Mouse (Mus musculus) R1 (cell line): Measurements from ENCODE around the gene Trim2.
A peak's percentile ranks its signal among the peaks of the same experiment; 100 is the strongest.

ENCODE experiments used
- DNase-seq: peaks from one replicate; pipeline ENCODE4 v3.0.0-alpha.2; 2018; ENCODE audit warnings: low read depth, low spot score

Trim2 gene

DNA sequence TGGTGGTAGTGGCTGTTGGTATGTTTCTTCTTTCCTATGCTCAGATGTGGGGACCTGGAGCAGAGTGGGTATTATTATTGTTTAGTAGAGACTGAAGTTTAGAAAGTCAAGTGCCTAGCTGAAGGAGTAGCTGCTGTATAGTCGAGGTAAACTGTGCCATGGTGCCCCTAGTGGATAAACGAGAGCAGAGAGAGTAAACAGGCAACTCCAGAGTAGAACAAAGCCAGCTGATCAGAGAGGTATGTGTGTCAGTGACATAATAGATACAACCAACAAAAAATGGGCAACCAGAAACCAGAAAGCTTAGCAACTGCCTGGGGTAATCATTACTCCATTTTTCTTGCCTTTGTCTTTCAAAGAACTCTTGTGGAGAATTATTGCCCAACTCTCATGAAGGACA is 81.7 kb downstream of the Trim2 start:
- peak; percentile 80 for DNase-seq

DNA sequence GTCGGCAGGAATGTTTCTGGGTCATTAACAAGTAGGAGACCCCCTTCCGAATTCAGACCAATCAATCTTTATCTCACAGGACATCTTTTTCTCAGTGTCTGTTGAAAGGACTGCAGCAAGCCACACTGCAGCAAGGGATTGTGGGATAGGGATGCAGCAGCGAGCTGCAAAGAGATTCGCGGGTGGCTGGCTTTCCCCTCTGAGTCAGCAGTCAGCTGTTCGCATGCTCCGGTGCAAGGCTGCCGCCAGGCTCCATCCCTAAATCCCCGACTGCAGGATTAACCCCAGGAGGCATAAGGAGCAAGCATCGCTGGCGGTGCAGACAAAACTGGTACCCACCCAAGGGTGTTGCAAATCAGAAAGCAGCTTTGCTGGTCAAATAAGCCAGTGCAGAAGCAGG is 85.9 kb downstream of the Trim2 start:
- peak; percentile 46 for DNase-seq

DNA sequence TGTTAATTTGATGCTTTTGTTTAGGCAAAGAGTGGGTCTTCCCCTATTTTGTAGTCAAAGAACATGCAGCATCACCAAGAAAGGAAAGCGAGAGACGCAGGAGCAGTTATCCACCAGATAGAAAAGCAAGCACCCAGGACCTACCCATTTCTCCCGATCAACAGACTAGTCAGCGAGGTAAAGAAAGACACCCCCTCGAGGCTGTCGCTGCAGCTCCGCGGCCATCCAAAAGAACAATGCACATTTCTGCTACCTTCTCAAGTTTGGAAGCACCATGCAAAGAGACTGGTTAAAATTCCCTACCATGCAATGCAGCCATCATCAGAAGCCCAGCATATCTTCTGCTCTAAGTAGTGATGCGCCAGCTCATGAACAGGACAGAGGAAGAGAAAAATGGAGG is 86.4 kb downstream of the Trim2 start:
- no peak for DNase-seq

DNA sequence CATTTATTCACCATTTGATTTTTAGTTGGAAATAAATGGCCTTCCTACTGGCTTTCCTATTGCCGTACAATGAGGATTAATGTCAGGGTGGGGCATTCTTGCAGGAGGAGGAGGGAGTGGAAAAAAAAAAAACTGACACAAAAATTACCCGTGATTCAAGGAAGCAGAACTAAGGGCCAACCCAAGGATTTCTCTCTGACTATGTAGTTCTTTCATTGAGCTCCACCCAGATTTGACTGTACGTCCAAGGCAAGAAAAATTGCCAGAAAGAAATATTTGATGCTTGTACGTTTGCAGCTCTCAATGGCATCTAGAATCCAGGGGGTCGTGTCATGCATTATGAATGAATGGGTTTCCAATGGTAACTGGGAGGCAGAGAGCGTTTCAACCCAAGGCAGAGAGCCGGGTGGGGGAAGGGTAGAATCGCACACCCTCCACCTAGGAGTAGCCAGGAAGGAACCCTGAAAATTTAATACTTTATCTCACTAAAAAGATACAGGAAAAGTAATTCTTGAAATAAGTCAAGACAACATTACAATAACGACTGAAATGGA is 86.9 kb downstream of the Trim2 start:
- no peak for DNase-seq

DNA sequence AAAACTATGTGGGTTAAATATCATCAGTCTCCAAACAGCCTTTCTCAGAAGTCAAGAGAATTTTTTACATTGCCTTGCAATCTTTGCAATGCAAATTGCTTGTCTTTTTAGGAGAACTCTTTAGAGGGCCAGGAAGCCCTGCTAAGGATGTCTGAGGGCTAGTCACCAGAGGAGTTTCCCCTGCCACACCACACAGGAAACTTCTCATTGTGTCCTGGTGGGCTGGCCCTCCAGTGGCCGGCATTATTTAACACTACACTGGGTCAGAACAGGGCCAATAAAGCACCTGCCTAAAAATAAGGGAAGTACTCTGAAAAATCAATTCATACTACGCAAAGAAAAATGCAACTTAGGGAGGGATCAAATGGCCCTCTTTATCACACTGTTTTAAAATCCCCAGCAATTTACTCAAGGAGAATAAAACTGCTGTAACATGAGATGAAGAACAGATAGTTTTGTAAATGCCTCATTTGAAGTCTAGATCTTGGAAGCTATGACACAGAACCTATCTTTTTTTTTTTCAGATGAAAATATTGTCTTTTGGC is 87.4 kb downstream of the Trim2 start:
- DNase-seq = peak; percentile 25

DNA sequence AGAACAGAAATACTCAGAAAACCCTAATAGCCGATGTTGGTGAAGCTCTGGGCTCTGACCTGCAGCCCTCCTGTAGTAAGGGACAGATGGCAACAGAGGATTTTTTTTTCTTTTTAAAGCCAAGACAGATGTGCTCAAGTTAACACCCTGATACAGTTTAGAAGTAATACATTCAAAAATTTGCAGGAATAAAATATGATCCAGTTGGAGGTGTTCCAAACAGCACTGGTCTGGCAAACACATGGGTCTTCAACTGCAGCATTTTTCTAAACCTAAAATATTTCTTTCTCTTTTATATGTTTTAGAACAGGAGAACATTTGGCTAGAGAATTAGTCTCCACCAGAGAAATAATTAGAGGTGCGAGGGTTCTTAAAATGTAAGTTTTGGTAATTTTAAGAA is 88.2 kb downstream of the Trim2 start:
- no peak for DNase-seq

DNA sequence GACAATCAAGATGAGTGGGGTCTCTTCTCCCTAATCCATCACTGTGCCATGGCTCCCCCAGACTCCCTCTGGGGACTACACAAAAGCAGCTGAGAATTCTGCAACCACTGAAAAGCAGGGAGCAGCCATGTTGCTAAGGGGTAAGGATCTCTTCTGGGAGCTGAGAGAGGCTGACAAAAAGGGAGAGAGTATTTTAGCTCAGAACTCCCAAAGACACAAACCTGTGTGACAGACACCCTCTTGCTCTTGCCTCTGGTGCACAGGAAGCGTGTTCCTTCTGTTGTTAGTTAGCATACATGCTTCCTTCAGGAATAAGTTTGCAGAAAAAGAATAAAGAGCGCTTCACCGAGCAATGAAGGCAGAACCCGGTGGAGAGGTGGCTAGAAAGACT is 88.7 kb downstream of the Trim2 start:
- no peak for DNase-seq

DNA sequence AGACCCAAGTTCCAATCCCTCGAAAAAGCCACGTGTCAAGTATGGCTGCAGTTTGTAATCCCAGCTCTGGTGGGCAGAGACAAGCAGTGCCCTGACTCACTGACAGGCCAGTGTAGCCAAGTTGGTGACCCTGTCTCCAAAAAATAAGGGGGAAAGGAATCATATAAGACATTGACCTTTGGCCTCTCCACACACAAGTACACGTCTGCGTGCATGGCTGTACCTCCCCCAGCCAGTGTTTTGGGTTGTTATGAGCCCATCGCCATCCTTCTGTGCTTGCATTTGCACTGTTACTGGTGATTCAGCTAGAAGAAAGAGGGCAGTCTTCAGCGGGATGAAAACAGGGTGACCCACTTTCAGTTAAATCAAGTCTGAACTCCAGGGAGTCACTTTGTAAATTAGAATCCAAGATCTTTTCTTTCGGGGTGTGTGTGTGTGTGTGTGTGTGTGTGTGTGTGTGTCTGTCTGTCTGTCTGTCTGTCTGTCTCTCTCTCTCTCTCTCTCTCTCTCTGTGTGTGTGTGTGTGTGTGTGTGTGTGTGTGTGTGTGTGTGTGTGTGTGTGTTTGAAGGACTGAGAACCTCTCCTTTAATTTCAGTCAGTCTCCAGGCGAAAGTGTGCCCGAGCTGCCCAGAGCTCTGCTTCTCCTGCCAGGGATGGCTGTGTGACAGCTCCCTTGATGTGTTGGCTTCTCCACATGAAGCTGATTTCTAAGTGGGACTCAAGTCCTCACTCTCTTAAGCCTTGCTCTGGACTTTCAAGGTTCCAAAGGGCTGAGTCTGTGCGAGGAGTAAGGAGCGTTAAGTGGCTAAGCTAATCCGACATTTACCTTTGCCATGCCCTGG is 89.3 kb downstream of the Trim2 start:
- no peak for DNase-seq

DNA sequence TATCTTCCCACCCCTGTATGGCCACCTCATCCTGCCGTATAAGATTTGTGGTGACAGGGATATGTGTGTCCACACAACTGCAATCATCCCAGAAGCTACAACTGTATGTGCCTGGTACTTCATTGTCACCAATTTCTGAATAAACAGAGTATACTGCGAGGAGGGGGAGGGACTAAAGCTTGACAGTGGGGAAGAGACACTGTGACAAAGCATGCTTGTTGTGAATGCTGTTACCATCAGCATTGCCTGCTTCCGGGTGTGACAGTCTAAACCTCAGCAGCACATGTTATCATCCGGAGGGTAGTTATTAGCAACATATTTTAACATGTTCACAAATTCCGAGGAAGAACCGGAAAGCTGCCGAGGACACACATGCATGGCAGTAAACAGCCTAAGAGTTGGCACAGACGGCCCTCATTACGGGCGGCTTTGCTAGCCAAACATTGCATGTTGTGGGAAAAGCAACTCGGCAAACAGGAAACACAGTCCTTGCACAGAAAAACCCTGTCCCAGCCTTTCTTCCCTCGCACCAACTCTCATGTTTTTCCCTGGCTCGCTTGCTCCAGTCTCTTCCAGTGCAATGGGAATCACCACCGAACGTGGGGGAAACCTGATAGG is 90.8 kb downstream of the Trim2 start:
- no peak for DNase-seq

DNA sequence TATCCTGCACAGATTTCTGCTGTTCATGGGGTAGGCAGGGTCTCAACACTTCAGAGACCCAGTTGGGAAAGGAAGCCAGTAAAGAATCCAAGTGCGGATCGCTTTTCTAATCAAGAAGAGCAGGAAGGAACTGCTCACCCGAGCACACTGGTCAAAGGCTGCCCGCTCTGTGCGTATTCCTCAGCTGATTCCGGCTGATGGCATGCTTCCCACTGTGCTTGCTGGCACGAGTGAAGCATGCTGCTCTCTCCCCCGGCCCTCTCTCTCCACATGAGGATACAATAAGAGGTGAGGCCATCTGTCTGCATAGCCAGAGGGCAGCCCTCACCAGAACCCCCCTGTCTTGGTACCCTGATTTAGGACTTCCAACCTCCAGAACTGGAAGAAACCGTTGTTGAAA is 91.4 kb downstream of the Trim2 start:
- no peak for DNase-seq

DNA sequence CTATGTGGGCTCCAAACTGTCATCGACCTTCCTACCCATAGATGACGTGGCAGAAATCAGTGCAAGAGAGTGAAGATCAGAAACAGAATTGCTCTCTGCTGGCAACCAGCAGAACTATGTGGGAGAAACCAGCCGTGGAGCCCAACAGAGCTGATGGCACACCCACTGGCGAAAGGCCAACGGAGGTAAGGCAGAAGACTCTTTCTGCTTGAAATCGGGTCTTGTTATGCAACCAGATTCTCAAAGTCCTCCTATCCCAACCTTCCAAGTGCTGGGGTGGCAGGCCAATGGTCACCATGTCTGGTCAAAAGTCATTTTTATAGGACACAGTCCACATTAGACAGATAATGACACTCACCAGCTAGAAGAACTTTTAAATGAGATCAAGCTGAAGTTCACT is 92.2 kb downstream of the Trim2 start:
- DNase-seq = no peak

DNA sequence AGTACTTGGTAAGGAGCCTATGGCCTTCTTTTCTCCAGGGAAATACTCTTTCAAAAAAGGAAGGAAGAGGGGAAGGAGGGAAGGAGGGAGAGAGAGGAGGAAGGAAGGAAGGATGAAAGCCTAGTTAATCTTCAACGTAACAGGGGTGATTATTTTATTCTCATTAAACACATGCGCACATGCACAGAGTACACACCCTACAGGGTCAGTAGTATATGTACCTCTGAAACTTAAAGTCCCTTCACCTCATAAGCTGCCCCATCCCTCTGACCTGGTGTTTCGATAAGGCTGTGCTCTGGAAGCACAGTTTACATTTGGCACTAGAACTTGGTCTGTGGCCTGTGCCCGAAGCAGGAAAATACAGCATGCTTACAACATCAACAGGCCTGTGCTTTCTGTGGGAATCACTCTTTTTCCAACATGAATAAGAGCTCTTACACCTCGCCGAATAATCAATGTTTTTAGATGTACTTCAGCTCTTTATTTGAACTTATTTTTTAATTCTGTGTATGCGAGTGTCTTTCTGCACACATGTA is 95.3 kb downstream of the Trim2 start:
- no peak for DNase-seq

DNA sequence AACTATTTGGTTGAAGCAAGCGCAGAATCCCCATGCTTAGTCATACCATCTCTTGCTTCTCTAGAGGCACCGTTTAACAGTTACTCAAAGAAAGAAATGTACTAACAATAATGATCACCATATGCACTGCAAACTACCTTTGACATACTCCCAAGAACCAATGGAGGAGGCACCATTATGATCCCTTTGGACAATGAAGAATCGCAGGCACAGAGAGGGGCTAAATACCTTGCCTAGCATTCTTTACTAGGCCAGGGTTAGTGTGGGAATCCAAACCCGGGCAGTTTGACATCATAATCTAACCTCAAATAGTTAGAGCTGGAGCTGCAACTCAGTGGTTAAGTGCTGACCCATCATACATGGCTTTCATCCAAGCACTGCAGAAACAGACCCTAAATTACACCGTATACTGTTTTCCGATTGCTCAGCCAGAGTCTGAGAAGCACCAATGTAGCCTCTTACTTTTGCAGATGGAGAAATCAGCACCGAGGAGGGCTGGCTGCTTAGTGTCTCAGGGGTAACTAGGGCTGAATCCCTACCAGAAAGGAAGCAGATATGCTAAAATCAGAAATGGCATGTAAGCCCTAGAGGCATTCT is 97.7 kb downstream of the Trim2 start:
- no peak for DNase-seq

DNA sequence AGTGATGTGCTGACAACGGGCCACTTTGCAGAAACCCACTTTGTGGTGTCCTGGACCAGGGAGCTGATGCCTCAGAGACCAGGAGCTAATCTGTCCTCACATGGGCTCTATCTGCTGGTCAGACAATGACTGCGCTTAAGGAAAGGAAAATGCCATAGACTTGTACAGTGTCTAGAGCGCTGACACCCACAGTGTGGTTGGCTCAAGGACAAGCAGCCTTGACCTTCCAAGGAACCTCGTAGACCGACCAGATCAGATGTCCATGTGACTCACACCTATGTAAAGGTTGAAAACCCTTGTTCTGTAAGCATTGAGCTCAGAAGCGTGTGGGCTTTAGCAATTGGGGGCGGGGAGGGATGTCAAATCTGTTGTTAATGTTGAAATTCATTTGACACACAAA is 98.2 kb downstream of the Trim2 start:
- no peak for DNase-seq

DNA sequence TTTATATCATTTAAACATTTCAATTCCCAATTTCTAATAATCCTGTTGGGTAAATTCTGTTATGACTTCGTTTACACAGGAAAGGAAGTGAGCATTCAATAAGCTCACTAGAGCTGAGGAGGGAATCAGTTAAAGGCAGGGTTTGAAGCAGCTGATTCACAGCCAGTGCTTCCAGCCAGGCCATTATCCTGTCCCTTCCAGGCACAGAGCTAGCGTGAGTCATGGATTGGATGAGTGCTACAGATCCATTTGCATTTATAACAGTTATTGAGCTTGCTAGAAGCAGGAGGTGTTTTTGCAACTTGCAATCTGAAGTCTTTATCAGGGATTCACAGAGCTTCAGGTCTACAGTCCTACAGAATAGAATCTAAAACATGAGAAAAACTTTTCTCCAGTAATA is 99.3 kb downstream of the Trim2 start:
- no peak for DNase-seq

DNA sequence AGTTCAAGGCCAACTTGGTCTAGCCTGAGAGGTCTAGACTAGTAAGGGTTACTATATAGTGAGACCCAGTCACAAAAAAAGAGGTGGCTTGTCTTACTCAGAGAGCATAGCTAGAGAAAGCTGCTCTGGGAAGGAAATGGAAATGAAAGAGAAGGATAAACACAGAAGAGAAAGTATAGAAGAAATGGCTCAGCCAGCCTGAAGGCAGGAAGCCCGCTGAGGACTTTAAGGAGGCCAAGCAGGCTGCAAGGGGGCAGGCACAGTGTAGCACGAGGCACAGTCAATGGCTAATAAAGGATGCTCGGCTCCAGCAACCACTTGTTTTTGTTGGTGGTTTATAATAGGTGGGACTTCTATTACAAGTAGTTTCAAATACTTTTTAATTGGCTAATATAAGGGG is 100.6 kb downstream of the Trim2 start:
- no peak for DNase-seq

DNA sequence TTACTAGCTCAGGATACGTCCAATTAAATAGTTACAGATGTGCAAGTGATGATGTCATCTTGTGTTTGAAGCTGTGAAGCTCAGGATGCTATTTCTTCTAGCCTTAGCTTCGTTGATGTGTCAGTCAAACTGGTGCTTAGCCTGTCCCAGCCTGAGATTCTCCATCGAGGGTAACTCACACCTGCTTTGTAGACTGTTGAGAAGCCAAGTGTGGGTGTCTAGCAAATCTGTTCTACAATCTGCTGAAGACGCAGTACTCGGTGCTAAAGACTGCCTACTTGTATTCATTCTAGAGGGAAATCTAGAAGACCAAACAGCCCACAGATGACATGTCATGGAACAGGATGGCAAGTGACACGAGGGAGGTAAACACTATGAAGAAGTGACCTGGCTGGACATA is 101.0 kb downstream of the Trim2 start:
- no peak for DNase-seq

DNA sequence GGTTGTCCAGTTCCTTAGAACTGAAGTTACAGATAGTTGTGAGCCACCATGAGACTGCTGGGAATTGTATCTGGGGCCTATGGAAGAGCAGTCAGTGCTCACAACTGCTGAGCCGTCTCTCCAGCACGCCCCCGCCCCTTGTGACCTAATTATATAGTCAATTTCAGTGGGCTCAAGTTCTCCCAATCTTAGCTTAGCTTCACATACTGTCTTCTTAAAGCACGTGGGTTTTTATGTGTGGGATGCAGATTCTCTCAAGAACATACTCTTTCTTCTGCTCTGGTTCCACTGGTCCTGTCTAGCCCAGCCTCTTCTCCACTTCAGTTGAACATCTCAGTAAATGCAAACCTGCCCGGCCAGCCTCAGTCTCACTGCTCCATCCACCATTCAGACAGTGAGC is 102.0 kb downstream of the Trim2 start:
- no peak for DNase-seq

DNA sequence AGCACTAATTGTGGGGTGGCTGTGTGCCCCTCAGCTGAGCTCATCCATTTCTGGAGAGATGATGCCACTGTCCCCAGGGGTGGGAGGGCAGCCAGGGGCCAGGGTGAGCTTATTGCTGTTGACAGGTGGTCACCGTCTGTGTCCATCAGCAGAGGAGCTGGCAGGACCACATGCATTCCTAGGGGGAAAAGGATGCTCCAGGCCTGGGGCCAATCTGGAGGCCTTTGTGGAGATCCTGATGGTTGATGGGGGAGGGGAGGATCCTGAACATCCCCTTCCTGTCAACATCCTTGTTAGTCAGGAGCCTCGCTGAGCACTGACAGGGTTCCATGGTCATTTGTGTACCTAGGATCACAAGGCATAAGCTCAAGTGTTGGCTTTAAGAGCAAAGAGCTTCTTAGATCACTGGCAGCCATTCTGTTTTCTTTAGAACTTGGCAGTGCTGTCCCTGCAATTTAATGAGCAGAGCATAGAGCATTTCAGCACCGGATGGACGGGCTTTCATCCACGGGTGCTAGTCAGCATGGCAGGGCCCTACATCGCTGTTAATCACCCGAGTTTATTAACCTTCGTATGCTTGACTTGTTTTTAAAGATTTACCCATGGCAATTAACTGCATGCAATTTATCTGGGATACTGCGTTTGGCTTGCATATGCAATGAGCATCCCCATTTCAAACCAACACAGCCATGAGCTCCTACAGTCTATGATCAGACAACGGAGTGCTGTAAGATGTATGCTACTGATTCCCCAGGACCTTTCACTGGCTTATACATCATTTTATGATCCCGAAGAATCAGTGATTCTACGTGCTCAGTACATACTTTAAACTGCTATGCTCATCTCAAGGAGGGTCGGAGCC is 105.9 kb downstream of the Trim2 start:
- DNase-seq = no peak

DNA sequence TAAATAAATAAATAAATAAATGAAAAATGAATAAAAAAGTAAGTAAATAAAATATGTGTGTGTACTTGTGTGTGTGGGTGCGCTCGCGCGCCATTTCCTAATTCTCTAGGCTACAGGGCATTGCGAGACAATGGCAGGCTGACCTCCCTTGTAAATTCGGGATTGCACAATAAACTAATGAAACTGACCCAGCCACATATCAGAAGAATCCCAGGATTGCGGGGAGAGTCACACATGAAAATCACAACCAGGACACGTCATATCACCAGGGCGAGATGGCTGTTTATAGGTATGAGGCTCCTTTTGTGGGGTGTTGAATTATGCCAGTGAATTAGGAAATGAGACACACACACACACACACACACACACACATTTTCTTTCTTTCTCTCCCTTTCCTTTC is 107.2 kb downstream of the Trim2 start:
- no peak for DNase-seq

DNA sequence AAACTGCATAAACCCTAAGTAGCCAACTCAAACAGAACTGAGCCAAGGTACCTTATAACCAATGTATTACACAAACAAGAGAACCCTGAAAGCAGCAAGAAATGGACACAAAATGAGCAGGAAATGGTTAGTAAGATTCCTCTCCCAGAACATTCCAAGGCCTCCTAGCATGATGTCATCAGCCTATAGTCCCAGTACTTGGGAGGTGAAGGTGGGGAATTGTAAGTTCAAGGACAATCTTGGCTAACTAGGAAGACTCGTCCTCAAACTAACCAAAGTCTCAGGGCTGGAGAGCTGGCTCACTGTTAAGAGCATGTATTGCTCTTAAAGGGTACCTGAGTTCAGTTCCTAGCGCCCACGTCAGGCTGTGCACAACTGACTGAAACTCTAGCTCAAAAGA is 108.4 kb downstream of the Trim2 start:
- peak; percentile 49 for DNase-seq
